8 mouse cellular contexts compared by ENCODE assay signal in the genomic region with DNA sequence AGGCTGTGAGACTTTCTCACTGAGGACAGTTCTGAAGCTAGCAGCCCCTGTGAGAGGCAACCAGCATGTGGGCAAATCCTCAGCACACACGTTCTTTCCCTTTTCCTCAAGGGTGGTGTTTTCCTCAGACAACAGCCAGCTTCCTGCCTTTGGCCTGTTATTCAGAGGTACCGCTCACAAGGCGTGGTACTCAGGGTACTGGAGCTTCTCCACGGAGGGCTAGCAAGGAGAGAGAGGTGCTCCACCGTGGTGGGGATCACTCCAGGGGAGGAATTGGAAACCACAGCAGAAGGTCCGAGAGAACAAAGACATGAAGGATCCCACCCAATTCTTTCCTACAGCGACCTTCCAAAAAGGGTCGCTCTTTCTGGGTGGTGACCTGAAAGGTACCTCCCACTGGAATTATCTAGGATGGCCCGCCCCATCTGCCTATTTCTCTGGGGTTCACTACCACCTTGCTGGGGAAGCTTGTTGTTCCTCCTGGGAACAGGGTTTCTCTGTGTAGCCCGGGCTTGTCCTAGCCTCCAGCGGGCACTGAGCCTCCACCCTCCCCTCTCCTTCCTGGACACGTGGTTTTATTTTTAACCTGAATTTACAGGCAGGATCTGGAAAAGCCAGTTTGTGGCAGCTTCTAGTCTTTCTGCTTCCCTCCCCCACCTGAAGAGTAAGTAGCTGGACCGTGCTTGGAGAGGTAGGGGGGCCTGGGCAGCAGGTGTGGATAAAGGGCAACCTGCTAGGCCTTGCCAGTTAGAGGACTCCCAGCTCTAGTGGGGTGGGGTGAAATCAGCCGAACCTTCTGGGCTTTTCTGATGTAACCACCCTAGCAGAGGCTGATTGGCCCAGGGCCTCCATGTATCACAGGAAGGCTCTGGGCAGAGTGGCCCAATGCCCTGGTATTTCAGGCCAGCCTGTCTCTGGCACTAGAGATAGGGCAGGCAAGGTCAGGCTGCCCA. TPM values are rescaled to one million over a fixed set of nuclear protein-coding genes. Genes with fewer than 3 reads are reported as not detected.
DNase-seq lines count a peak whose midpoint lies in the region; ATAC-seq and TF ChIP-seq lines count a peak whose summit lies in the region.

No protein-coding gene starts in this region.

- no peaks in the 10 kb centered on the region for H3K36me3 ChIP-seq in thymus, adult 2 months (ENCODE audit: control insufficient read depth, insufficient read depth, low read length)
- no peaks in the 10 kb centered on the region for H3K36me3 ChIP-seq in embryonic facial prominence, embryonic 13.5 days
- H3K36me3 ChIP-seq in limb, embryonic 13.5 days: no peaks in the 10 kb centered on the region

- H3K9ac ChIP-seq in embryonic facial prominence, embryonic 13.5 days: 0 out of 2 replicates have a peak overlapping the region, but pooled peaks have one; percentile 21
- peak overlapping the region; percentile 35; the same call in 1 of the 2 replicates for H3K9ac ChIP-seq in limb, embryonic 13.5 days

- H3K9me3 ChIP-seq in embryonic facial prominence, embryonic 13.5 days: no peaks in the 10 kb centered on the region
- H3K9me3 ChIP-seq in limb, embryonic 13.5 days: no peaks in the 10 kb centered on the region

- no peak for TF ChIP-seq CTCF in thymus, adult 2 months (IDR thresholded peaks at IDR 0.05; ENCODE audit: borderline replicate concordance, control insufficient read depth, extremely low read depth, insufficient read depth, low read length, poor library complexity)

- H3K4me1 ChIP-seq in thymus, adult 2 months (replicated peaks; ENCODE audit: control insufficient read depth, insufficient read depth, low read length): peaks cover 5% of the 10 kb centered on the region; the same call in 1 of the 2 replicates
- peaks cover 15% of the 10 kb centered on the region for H3K4me1 ChIP-seq in embryonic facial prominence, embryonic 13.5 days
- peaks cover 17% of the 10 kb centered on the region for H3K4me1 ChIP-seq in limb, embryonic 13.5 days

- TF ChIP-seq POLR2A in thymus, adult 2 months (IDR thresholded peaks at IDR 0.05; ENCODE audit: control insufficient read depth, extremely low read depth, insufficient read depth, low read length, poor library complexity): no peak

- intact Hi-C loops in heart, postnatal 10 days (cut with DNase I): no loop called here

- no peaks in the 10 kb centered on the region for H3K27me3 ChIP-seq in thymus, adult 2 months (ENCODE audit: control insufficient read depth, insufficient read depth, low read length)
- no peaks in the 10 kb centered on the region for H3K27me3 ChIP-seq in embryonic facial prominence, embryonic 13.5 days
- H3K27me3 ChIP-seq in limb, embryonic 13.5 days: no peaks in the 10 kb centered on the region

- no peak overlapping the region for H3K4me3 ChIP-seq in thymus, adult 2 months (ENCODE audit: control insufficient read depth, insufficient read depth, low read length)
- H3K4me3 ChIP-seq in embryonic facial prominence, embryonic 13.5 days: no peak overlapping the region
- no peak overlapping the region for H3K4me3 ChIP-seq in limb, embryonic 13.5 days

- H3K4me2 ChIP-seq in embryonic facial prominence, embryonic 13.5 days: no peak overlapping the region
- H3K4me2 ChIP-seq in limb, embryonic 13.5 days (replicated peaks): peak overlapping the region; percentile 7; the same call in 1 of the 2 replicates

- peak overlapping the region; percentile 14; the same call in 1 of the 2 replicates for H3K27ac ChIP-seq in thymus, adult 2 months (ENCODE audit: control insufficient read depth, insufficient read depth, low read length)
- peak overlapping the region; percentile 45 for H3K27ac ChIP-seq in embryonic facial prominence, embryonic 13.5 days
- peak overlapping the region; percentile 67 for H3K27ac ChIP-seq in limb, embryonic 13.5 days

- 65% methylated on average over 14 of the region's 14 CpGs for WGBS in thymus, adult 2 months
- 30% methylated on average over 14 of the region's 14 CpGs for WGBS in embryonic facial prominence, embryonic 13.5 days
- WGBS in limb, embryonic 13.5 days: 30% methylated on average over 14 of the region's 14 CpGs

- no peak for DNase-seq in thymus, adult 2 months
- DNase-seq in thymus, postnatal 0 days (ENCODE audit: low spot score): no peak
- DNase-seq in heart, postnatal 10 days: peak; percentile 83 to 86
- no peak for DNase-seq in right cerebral cortex, postnatal 14 days
- no peak for DNase-seq in frontal cortex, postnatal 10 days (ENCODE audit: low spot score in 2 of 2)

- ATAC-seq in embryonic facial prominence, embryonic 13.5 days (ENCODE audit: insufficient number of reproducible peaks, insufficient read depth, low FRiP score, low TSS enrichment, low read depth): peak; percentile 28; the same call in 1 of the 2 replicates
- ATAC-seq in limb, embryonic 13.5 days (ENCODE audit: low FRiP score, low read depth): peak; percentile 62
- no peak for ATAC-seq in monocyte, adult 5-6 weeks (replicated peaks; ENCODE audit: insufficient number of reproducible peaks, low FRiP score, low TSS enrichment, poor library complexity, severe bottlenecking)

RNA-seq across cellular contexts. Expression of gene Irf2bpl, which starts 17.1 kb away (rescaled TPM):
- 38.6 and 46.1 TPM in 2 replicates for polyA plus RNA-seq in thymus, adult 2 months (2012; rRNA removed)
- 13.1 and 15.5 TPM in 2 replicates for polyA plus RNA-seq in thymus, postnatal 0 days (2015; fragmentation: Nextera tagmentation; extraction: Ambion mirVana)
- 36.5 and 37.7 TPM in 2 replicates for polyA plus RNA-seq in embryonic facial prominence, embryonic 13.5 days (2015; fragmentation: Nextera tagmentation; extraction: Ambion mirVana)
- total RNA-seq in heart, postnatal 10 days (2021): 10 to 100 TPM; 60.3 to 67.5 TPM
- 39.2 and 41.2 TPM in 2 replicates for polyA plus RNA-seq in limb, embryonic 13.5 days (2015; fragmentation: Nextera tagmentation; extraction: Ambion mirVana)
- total RNA-seq in monocyte, adult 5-6 weeks (2017): 15.1 to 32.7 TPM (median 18.2 TPM) in 3 replicates

Comparison
In these comparisons a context has a peak if more than half of its experiments do, and no peak if none do; other contexts are left out.
1. DNase-seq: peak in heart, postnatal 10 days (2 of 2); none in thymus, adult 2 months (single experiment), thymus, postnatal 0 days (single experiment), right cerebral cortex, postnatal 14 days (single experiment) and frontal cortex, postnatal 10 days (0 of 2).
2. H3K27ac ChIP-seq: peak in every context shown above with its lines; median percentile 67 in limb, embryonic 13.5 days; 45 in embryonic facial prominence, embryonic 13.5 days; 14 in thymus, adult 2 months.